Mouse (Mus musculus) splenic B cell, adult 2 months (primary cell): ENCODE measurements at regions not wholly inside any gene's neighbourhood (a gene's known extent, or its start where the extent isn't known, plus 50 kb on each side); places are given as distances from the start of the nearest gene placed in this dataset.

Experiments used
- DNase-seq: peaks from one replicate; pipeline ENCODE4 v3.0.0-alpha.2; 2011; ENCODE audit warnings: low read depth, low spot score
- H3K27me3 ChIP-seq: 2 replicates; pipeline ENCODE4 v1.6.1; 2012; ENCODE audit warnings: mild to moderate bottlenecking, low read length, moderate library complexity, mixed read lengths; ENCODE audit not compliant: control insufficient read depth, poor library complexity, insufficient read depth, severe bottlenecking
- H3K36me3 ChIP-seq: 2 replicates; pipeline ENCODE4 v1.6.1; 2012; ENCODE audit warnings: mild to moderate bottlenecking, low read length, moderate library complexity, mixed read lengths; ENCODE audit not compliant: control insufficient read depth, poor library complexity, insufficient read depth, severe bottlenecking

DNA sequence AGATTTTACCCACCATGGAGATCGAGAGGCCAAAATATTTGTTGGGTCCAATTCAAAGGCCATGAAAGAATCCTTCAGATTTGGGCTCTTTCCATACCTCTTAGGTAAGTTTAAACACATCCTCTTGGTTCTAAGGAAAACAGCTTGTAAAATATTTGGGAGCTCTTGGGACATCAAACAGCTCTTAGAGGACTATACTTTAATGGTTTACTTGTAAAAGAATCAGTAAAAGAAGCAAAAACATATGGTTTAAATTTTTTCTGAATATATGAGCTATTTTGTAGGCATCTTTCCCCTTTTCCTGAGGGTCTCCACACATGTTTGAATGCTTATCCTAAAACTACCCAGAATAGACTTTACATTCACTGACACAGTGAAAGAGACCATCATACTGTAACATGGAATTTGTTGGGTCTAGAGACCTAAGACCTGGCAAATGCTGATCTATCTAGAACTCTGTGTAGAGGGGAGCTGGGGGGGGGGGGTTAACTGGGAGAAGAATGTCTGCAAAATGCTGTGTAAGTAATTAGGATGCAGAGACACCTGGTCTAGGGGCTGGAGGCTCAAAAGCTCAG is 140.3 kb upstream of the Tmem72 start:
- H3K27me3 ChIP-seq, result no peaks in the 10 kb centered on the region
- H3K36me3 ChIP-seq, result no peaks in the 10 kb centered on the region
- no peak for DNase-seq

DNA sequence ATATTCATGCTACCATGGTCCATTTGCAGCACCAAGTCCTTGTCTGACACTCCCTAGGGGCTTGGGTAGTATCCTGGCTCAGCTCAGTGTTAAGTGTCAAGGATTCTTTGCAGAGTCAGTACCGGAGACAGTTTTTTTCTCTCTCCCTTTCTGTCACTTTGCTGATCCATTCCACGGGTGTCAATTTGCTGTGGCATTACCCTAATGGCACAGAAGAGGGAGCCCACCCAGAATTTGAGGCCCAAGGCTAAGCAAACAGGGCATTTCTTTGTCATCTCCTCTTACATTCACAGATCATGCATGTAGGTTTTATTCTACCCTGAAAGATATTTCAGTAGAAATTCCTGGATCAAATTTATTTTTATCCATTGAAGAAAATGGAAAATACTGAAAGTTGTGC is 146.4 kb upstream of the Tmem72 start:
- DNase-seq, result no peak
- H3K27me3 ChIP-seq, result no peaks in the 10 kb centered on the region
- H3K36me3 ChIP-seq, result no peaks in the 10 kb centered on the region

GRCm38 (mm10) chr6:116863626-116864025 is 146.9 kb upstream of the Tmem72 start:
- DNase-seq, result no peak
- Histone ChIP-seq H3K36me3 (no peaks in the 10 kb centered on the region), H3K27me3 (no peaks in the 10 kb centered on the region)

GRCm38 (mm10) chr6:116893299-116893698 is 176.6 kb upstream of the Tmem72 start:
- DNase-seq, result no peak
- Histone ChIP-seq H3K27me3 (no peaks in the 10 kb centered on the region), H3K36me3 (no peaks in the 10 kb centered on the region)

- H3K36me3 ChIP-seq, result no peaks in the 10 kb centered on the region
- no peak for DNase-seq
- no peaks in the 10 kb centered on the region for H3K27me3 ChIP-seq
Observed at GRCm38 (mm10) chr6:116894252-116894651, 177.5 kb upstream of the Tmem72 start.

- DNase-seq, result no peak
- Histone ChIP-seq H3K36me3 (no peaks in the 10 kb centered on the region), H3K27me3 (no peaks in the 10 kb centered on the region)
Observed at GRCm38 (mm10) chr6:116895114-116895513, 178.4 kb upstream of the Tmem72 start.

- no peaks in the 10 kb centered on the region for H3K27me3 ChIP-seq
- no peaks in the 10 kb centered on the region for H3K36me3 ChIP-seq
- no peak for DNase-seq
Observed at GRCm38 (mm10) chr6:116896132-116896630, 179.5 kb upstream of the Tmem72 start.

- Histone ChIP-seq H3K27me3 (no peaks in the 10 kb centered on the region), H3K36me3 (no peaks in the 10 kb centered on the region)
- no peak for DNase-seq
Observed at GRCm38 (mm10) chr6:116901816-116902215, 185.1 kb upstream of the Tmem72 start.

DNA sequence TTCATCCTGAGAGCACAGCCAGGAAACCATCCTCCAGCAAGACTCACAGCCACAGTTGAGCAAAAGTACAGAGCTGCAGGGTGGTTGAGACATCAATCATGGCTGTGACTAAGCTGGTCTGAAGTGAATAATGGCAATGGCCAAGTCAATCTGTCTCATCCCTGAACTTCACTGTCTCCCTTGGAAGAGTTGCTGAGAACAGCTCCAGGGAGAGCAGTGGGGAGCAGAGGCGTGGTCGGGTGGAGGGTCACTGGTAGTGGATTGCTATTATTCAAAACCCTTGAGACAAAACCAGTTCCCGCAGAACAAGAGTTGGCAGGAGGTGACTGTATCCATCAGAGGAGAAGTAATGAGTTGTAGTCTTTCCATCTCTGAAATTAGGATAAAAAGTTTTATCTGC is 185.7 kb upstream of the Tmem72 start:
- Histone ChIP-seq H3K36me3 (no peaks in the 10 kb centered on the region), H3K27me3 (no peaks in the 10 kb centered on the region)
- no peak for DNase-seq

GRCm38 (mm10) chr6:116906426-116907172 is 189.9 kb upstream of the Tmem72 start:
- Histone ChIP-seq H3K27me3 (no peaks in the 10 kb centered on the region), H3K36me3 (no peaks in the 10 kb centered on the region)
- no peak for DNase-seq

GRCm38 (mm10) chr6:116910607-116911006 is 193.9 kb upstream of the Tmem72 start:
- no peak for DNase-seq
- Histone ChIP-seq H3K27me3 (no peaks in the 10 kb centered on the region), H3K36me3 (no peaks in the 10 kb centered on the region)

DNA sequence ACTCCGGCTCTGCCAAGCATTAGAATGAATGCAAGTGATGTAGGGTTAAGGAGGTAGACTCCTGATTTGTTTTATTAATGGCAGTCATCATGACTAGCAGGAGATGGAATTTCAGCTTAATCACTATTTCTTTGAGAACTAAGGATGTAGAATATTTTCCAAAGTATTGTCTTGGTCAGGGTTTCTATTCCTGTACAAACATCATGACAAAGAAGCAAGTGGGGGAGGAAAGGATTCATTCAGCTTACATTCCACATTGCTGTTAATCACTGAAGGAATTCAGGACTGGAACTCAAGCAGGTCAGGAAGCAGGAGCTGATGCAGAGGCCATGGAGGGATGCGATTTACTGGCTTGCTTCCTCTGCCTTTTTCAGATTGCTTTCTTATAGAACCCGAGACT is 195.4 kb upstream of the Tmem72 start:
- no peaks in the 10 kb centered on the region for H3K36me3 ChIP-seq
- DNase-seq, result no peak
- H3K27me3 ChIP-seq, result no peaks in the 10 kb centered on the region

GRCm38 (mm10) chr6:116914073-116914472 is 197.4 kb upstream of the Tmem72 start:
- no peaks in the 10 kb centered on the region for H3K36me3 ChIP-seq
- DNase-seq, result no peak
- H3K27me3 ChIP-seq, result no peaks in the 10 kb centered on the region

DNA sequence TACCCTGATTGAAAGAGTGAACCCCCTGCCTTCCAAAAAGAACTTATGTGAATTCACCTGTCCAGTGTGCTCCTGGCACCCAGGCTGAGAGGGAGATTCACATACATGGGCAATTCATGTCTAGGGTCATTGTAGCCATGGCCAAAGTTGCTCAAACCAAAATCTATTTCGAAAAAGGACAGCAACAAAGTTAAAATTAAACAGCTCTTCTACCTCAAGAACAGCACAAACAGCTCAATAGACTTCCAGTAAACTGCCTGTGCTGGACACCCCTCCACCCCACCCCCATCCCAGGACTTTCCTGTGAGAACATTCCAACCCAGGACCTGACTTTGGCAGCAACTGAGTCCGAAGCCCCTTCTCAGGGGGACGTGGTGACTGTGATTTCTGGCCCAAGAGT is 218.3 kb upstream of the Tmem72 start:
- Histone ChIP-seq H3K27me3 (no peaks in the 10 kb centered on the region), H3K36me3 (no peaks in the 10 kb centered on the region)
- no peak for DNase-seq

DNA sequence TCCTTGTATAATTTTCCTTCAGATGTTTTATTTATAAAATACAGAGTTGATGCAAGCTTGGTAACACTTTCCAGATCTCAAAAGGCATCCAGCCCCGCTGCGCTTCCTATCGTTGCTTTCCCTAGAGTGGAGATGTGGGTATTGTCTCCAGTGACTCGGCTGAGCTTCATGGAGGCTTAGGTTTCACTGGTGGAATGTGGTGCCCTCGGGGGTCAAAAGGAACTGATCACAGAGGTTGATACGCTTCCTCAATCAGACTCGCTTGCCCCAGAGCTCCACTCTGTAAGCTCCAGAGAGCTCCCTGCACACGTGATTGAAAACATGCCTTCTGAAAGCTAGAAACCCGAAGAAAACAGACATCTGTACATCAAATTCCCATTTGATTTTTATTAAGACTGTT is 224.9 kb upstream of the Tmem72 start:
- DNase-seq, result no peak
- Histone ChIP-seq H3K36me3 (no peaks in the 10 kb centered on the region), H3K27me3 (no peaks in the 10 kb centered on the region)

DNA sequence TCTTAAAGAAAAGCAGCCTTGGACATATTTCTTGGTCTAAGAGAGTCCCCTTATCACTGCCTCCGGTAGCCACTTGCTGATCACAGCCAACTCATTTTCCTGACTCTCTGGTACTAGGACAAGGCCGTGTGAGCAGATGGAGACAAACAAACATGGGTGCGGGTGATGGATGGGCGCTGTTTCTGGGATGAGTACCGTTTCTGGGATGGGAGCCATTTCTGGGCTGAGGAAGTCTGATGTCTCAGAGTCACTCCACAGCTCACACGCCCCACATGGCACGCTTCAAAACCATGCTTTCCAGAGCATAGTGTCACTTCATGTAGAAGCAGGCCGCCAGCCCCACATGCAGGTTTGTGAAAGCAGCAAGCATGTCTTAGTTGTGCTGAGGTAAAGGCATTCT is 225.6 kb upstream of the Cxcl12 start:
- no peak for DNase-seq
- H3K36me3 ChIP-seq, result no peaks in the 10 kb centered on the region
- no peaks in the 10 kb centered on the region for H3K27me3 ChIP-seq
